Comparison of ENCODE assay signal across 18 mouse cellular contexts in the genomic region with DNA sequence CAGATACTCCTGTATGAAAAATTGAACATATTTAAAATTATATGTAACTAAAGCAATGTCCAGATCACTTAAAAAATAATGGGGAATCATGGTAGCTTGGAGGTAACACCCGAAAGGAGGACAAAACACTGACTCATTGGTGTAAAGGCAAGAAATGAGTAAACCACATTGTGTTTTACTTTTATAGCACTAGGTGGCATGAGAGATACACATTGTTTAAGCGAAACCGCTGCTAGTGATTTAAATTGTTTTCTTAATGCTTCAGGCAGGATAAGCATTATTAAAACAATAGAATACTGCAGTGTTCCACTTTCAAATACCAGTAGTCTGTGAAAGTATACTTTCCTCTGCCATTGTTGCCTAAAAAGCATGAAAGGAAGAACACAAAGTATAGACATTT.
DNase-seq lines count a peak whose midpoint lies in the region; ATAC-seq and TF ChIP-seq lines count a peak whose summit lies in the region.
"Had no signal": no experiment of that assay in that cellular context is flagged by ENCODE, and none has a peak within 500 bp of the region (broad histone marks: within the 10 kb centered on the region; RNA-seq: fewer than 3 reads in every experiment).

No protein-coding gene starts in this region.

- DNase-seq in midbrain, postnatal 0 days (ENCODE audit: low spot score), result peak; percentile 46
- DNase-seq in ZHBTc4 (ENCODE audit: low read depth, low spot score), result peak; percentile 1
- no peak for DNase-seq in spleen, postnatal 14 days (ENCODE audit: low spot score in 2 of 2)
- DNase-seq in liver, postnatal 0 days, result no peak
- DNase-seq: adrenal gland, adult 8-10 months; cerebellum, adult 9-11 months; kidney, adult 18-20 months; kidney, postnatal 36 days; liver, embryonic 13.5 days; lung, postnatal 10 days; right cerebral cortex, adult 18-20 months; spleen, adult 18-20 months had no signal

- 0 out of 2 replicates have a peak, but pooled peaks have one; percentile 42 for ATAC-seq in hindbrain, embryonic 16.5 days
- no peak for ATAC-seq in hindbrain, embryonic 12.5 days (ENCODE audit: low FRiP score)
- ATAC-seq in midbrain, postnatal 0 days (ENCODE audit: low FRiP score), result no peak
- no peak for ATAC-seq in midbrain, embryonic 16.5 days
- ATAC-seq in liver, postnatal 0 days, result no peak

- no peaks in the 10 kb centered on the region for H3K4me1 ChIP-seq in hindbrain, embryonic 16.5 days (ENCODE audit: control insufficient read depth, insufficient read depth, low read depth, low read length)
- H3K4me1 ChIP-seq in hindbrain, embryonic 12.5 days, result no peaks in the 10 kb centered on the region
- no peaks in the 10 kb centered on the region for H3K4me1 ChIP-seq in midbrain, postnatal 0 days (ENCODE audit: insufficient read depth, low read length)
- no peaks in the 10 kb centered on the region for H3K4me1 ChIP-seq in midbrain, embryonic 16.5 days (ENCODE audit: control insufficient read depth, insufficient read depth, low read length)
- H3K4me1 ChIP-seq in liver, postnatal 0 days (ENCODE audit: insufficient read depth), result no peaks in the 10 kb centered on the region
- H3K4me1 ChIP-seq: embryonic facial prominence, embryonic 13.5 days; forebrain, embryonic 10.5 days; liver, embryonic 13.5 days had no signal

- H3K9me3 ChIP-seq in hindbrain, embryonic 16.5 days (ENCODE audit: control insufficient read depth, low read length), result no peaks in the 10 kb centered on the region
- H3K9me3 ChIP-seq in hindbrain, embryonic 12.5 days (replicated peaks), result no peaks in the 10 kb centered on the region
- no peaks in the 10 kb centered on the region for H3K9me3 ChIP-seq in midbrain, postnatal 0 days (ENCODE audit: low read length)
- no peaks in the 10 kb centered on the region for H3K9me3 ChIP-seq in midbrain, embryonic 16.5 days (replicated peaks; ENCODE audit: control insufficient read depth, low read length, poor library complexity, severe bottlenecking)
- H3K9me3 ChIP-seq in liver, postnatal 0 days (ENCODE audit: low read length), result no peaks in the 10 kb centered on the region
- H3K9me3 ChIP-seq: embryonic facial prominence, embryonic 13.5 days; forebrain, embryonic 10.5 days; liver, embryonic 13.5 days had no signal

- no peak overlapping the region for H3K4me2 ChIP-seq in hindbrain, embryonic 16.5 days (ENCODE audit: low read length)
- no peak overlapping the region for H3K4me2 ChIP-seq in hindbrain, embryonic 12.5 days (replicated peaks)
- H3K4me2 ChIP-seq in midbrain, postnatal 0 days (ENCODE audit: low read depth, low read length, poor library complexity, severe bottlenecking), result no peak overlapping the region
- H3K4me2 ChIP-seq in midbrain, embryonic 16.5 days (ENCODE audit: low read length), result no peak overlapping the region
- no peak overlapping the region for H3K4me2 ChIP-seq in liver, postnatal 0 days (ENCODE audit: low read depth, low read length)
- H3K4me2 ChIP-seq: embryonic facial prominence, embryonic 13.5 days; liver, embryonic 13.5 days had no signal

- peak; percentile 65 for TF ChIP-seq CTCF in midbrain, postnatal 0 days (IDR thresholded peaks at IDR 0.05)
- TF ChIP-seq CTCF in liver, postnatal 0 days (IDR thresholded peaks at IDR 0.05; ENCODE audit: low read depth), result no peak

- no peak overlapping the region for H3K4me3 ChIP-seq in hindbrain, embryonic 16.5 days (ENCODE audit: low read length)
- H3K4me3 ChIP-seq in hindbrain, embryonic 12.5 days, result no peak overlapping the region
- no peak overlapping the region for H3K4me3 ChIP-seq in midbrain, postnatal 0 days (ENCODE audit: low read depth, low read length)
- no peak overlapping the region for H3K4me3 ChIP-seq in midbrain, embryonic 16.5 days (ENCODE audit: low read depth, low read length)
- H3K4me3 ChIP-seq in liver, postnatal 0 days (ENCODE audit: low read depth, low read length), result no peak overlapping the region
- H3K4me3 ChIP-seq: embryonic facial prominence, embryonic 13.5 days; forebrain, embryonic 10.5 days; liver, embryonic 13.5 days; myocyte had no signal

- no peaks in the 10 kb centered on the region for H3K27me3 ChIP-seq in hindbrain, embryonic 16.5 days (replicated peaks; ENCODE audit: control insufficient read depth, insufficient read depth, low read length)
- H3K27me3 ChIP-seq in hindbrain, embryonic 12.5 days, result no peaks in the 10 kb centered on the region
- no peaks in the 10 kb centered on the region for H3K27me3 ChIP-seq in midbrain, postnatal 0 days (ENCODE audit: insufficient read depth, low read length)
- H3K27me3 ChIP-seq in midbrain, embryonic 16.5 days (ENCODE audit: control insufficient read depth, insufficient read depth, low read depth, low read length), result no peaks in the 10 kb centered on the region
- H3K27me3 ChIP-seq in liver, postnatal 0 days (ENCODE audit: insufficient read depth, low read length), result no peaks in the 10 kb centered on the region
- H3K27me3 ChIP-seq: embryonic facial prominence, embryonic 13.5 days; liver, embryonic 13.5 days had no signal

- 41% methylated on average over 3 of the region's 3 CpGs for WGBS in hindbrain, embryonic 16.5 days
- 54% methylated on average over 3 of the region's 3 CpGs for WGBS in hindbrain, embryonic 12.5 days
- 41% methylated on average over 3 of the region's 3 CpGs for WGBS in midbrain, postnatal 0 days
- 36% methylated on average over 3 of the region's 3 CpGs for WGBS in midbrain, embryonic 16.5 days
- 45% methylated on average over 3 of the region's 3 CpGs for WGBS in liver, postnatal 0 days (ENCODE audit: insufficient replicate concordance)

- H3K27ac ChIP-seq in hindbrain, embryonic 16.5 days (ENCODE audit: low read depth, low read length), result no peak overlapping the region
- no peak overlapping the region for H3K27ac ChIP-seq in hindbrain, embryonic 12.5 days
- no peak overlapping the region for H3K27ac ChIP-seq in midbrain, postnatal 0 days (ENCODE audit: low read depth, low read length)
- H3K27ac ChIP-seq in midbrain, embryonic 16.5 days (ENCODE audit: low read length), result no peak overlapping the region
- H3K27ac ChIP-seq in liver, postnatal 0 days (ENCODE audit: low read depth), result no peak overlapping the region
- H3K27ac ChIP-seq: embryonic facial prominence, embryonic 13.5 days; forebrain, embryonic 10.5 days; liver, embryonic 13.5 days had no signal

- no peaks in the 10 kb centered on the region for H3K36me3 ChIP-seq in hindbrain, embryonic 16.5 days (ENCODE audit: control insufficient read depth, insufficient read depth, low read length)
- H3K36me3 ChIP-seq in hindbrain, embryonic 12.5 days, result no peaks in the 10 kb centered on the region
- H3K36me3 ChIP-seq in midbrain, postnatal 0 days (ENCODE audit: insufficient read depth, low read length), result no peaks in the 10 kb centered on the region
- H3K36me3 ChIP-seq in midbrain, embryonic 16.5 days (ENCODE audit: control insufficient read depth, insufficient read depth, low read length), result no peaks in the 10 kb centered on the region
- H3K36me3 ChIP-seq in liver, postnatal 0 days (replicated peaks; ENCODE audit: insufficient read depth, low read length), result no peaks in the 10 kb centered on the region
- H3K36me3 ChIP-seq: embryonic facial prominence, embryonic 13.5 days; forebrain, embryonic 10.5 days; liver, embryonic 13.5 days had no signal

- no peak for TF ChIP-seq EP300 in liver, postnatal 0 days (IDR thresholded peaks at IDR 0.05; ENCODE audit: low read depth)

- no peak overlapping the region for H3K9ac ChIP-seq in hindbrain, embryonic 16.5 days (ENCODE audit: low read depth, low read length)
- H3K9ac ChIP-seq in hindbrain, embryonic 12.5 days, result no peak overlapping the region
- H3K9ac ChIP-seq in midbrain, postnatal 0 days (replicated peaks; ENCODE audit: low read length, poor library complexity, severe bottlenecking), result no peak overlapping the region
- H3K9ac ChIP-seq in midbrain, embryonic 16.5 days (ENCODE audit: low read depth, low read length), result no peak overlapping the region
- H3K9ac ChIP-seq in liver, postnatal 0 days (replicated peaks), result no peak overlapping the region
- H3K9ac ChIP-seq: embryonic facial prominence, embryonic 13.5 days; liver, embryonic 13.5 days had no signal

Comparison
In these comparisons a context has a peak if more than half of its experiments do, and no peak if none do; other contexts are left out.
1. DNase-seq: peak in midbrain, postnatal 0 days (single experiment) and ZHBTc4 (single experiment); none in spleen, postnatal 14 days (0 of 2) and liver, postnatal 0 days (single experiment).